In the genomic region with DNA sequence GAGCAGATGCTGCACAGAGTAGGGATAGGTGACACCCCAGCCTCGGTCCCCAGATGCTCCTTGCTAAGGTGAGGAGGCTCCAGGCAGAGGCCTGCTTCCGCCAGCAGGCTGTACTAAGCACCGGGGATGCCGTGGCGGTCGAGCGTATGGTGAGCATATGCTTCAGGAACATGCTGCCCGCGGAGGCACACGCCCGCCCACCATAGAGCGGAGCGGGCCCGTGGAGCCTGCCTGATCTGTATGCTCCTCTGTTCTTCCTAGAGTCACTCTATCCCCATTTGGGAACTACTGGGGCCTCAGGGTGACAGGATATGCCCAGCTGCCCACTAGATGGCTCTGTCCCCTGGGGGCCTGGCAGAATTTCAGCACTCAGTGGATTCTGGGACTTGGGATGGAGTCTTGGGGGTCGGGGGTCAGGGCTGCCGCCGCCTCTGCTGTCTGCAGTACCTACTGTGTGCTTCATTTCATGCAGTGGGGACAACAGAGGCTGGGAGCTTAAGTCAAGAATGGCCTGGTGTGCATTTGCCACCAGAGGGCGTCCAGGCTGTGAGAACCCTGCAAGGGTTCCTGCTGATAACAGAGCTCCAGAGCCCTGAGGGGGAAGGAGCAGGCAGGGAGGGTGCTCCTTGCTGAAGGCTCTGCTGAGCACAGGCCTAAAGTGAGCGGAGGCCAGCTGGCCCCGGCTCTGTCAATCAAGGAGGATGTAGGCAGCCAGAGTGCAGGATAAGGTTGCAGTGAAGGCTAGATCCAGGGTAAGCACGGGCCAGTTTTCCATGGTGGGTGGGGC, we compare ENCODE assay signal across 8 mouse cellular contexts.
A peak's percentile ranks its signal among the peaks of the same experiment; 100 is the strongest.
DNase-seq lines count a peak whose midpoint lies in the region; ATAC-seq and TF ChIP-seq lines count a peak whose summit lies in the region.

No protein-coding gene starts in this region.

- TF ChIP-seq CTCF in kidney, adult 2 months (conservative IDR thresholded peaks at IDR 0.05; ENCODE audit: insufficient read depth, insufficient read length, low read depth, low read length) = peak; percentile 69

- H3K4me3 ChIP-seq in kidney, adult 2 months (ENCODE audit: insufficient read depth, low read depth, low read length) = no peak overlapping the region
- H3K4me3 ChIP-seq in liver, embryonic 12.5 days = no peak overlapping the region
- H3K4me3 ChIP-seq in neural tube, embryonic 14.5 days (ENCODE audit: low read depth, low read length) = no peak overlapping the region

- TF ChIP-seq POLR2A in kidney, adult 2 months (IDR thresholded peaks at IDR 0.05; ENCODE audit: low read depth, low read length) = no peak

- 54% methylated on average over 21 of the region's 21 CpGs for WGBS in kidney, adult 2 months
- 41% methylated on average over 21 of the region's 21 CpGs for WGBS in liver, embryonic 12.5 days (ENCODE audit: insufficient replicate concordance)
- WGBS in neural tube, embryonic 14.5 days = 30% methylated on average over 21 of the region's 21 CpGs

- H3K27ac ChIP-seq in kidney, adult 2 months (ENCODE audit: insufficient read depth, low read depth, low read length) = no peak overlapping the region
- peak overlapping the region; percentile 100 for H3K27ac ChIP-seq in liver, embryonic 12.5 days
- H3K27ac ChIP-seq in neural tube, embryonic 14.5 days (ENCODE audit: low read depth, low read length) = no peak overlapping the region

- no peaks in the 10 kb centered on the region for H3K9me3 ChIP-seq in liver, embryonic 12.5 days (replicated peaks)
- H3K9me3 ChIP-seq in neural tube, embryonic 14.5 days (ENCODE audit: control insufficient read depth, low read length) = no peaks in the 10 kb centered on the region

- DNase-seq in urinary bladder, postnatal 25 days (ENCODE audit: low spot score) = peak; percentile 49
- DNase-seq in urinary bladder, adult 2 months (ENCODE audit: low spot score) = no peak
- DNase-seq in cerebellum, postnatal 14 days = peak; percentile 78 to 81
- peak; percentile 78 for DNase-seq in gastrocnemius, postnatal 14 days
- peak; percentile 54 for DNase-seq in kidney, adult 2 months
- DNase-seq in T-cell, adult 2 months (ENCODE audit: low spot score) = no peak

- H3K27me3 ChIP-seq in kidney, adult 2 months (replicated peaks; ENCODE audit: control insufficient read depth, insufficient read depth, low read length) = no peaks in the 10 kb centered on the region
- H3K27me3 ChIP-seq in liver, embryonic 12.5 days (replicated peaks) = no peaks in the 10 kb centered on the region
- no peaks in the 10 kb centered on the region for H3K27me3 ChIP-seq in neural tube, embryonic 14.5 days (ENCODE audit: control insufficient read depth, insufficient read depth, low read length)

- peak overlapping the region; percentile 86 for H3K4me2 ChIP-seq in liver, embryonic 12.5 days
- no peak overlapping the region for H3K4me2 ChIP-seq in neural tube, embryonic 14.5 days (ENCODE audit: low read depth, low read length)

- no peaks in the 10 kb centered on the region for H3K36me3 ChIP-seq in kidney, adult 2 months (ENCODE audit: control insufficient read depth, insufficient read depth, low read length)
- H3K36me3 ChIP-seq in liver, embryonic 12.5 days = peaks cover 7% of the 10 kb centered on the region; the same call in 1 of the 2 replicates
- H3K36me3 ChIP-seq in neural tube, embryonic 14.5 days (ENCODE audit: control insufficient read depth, insufficient read depth, low read length) = no peaks in the 10 kb centered on the region

- ATAC-seq in liver, embryonic 12.5 days = peak; percentile 70
- 0 out of 2 replicates have a peak, but pooled peaks have one; percentile 15 for ATAC-seq in neural tube, embryonic 14.5 days (ENCODE audit: low read depth)

- peak overlapping the region; percentile 55 for H3K9ac ChIP-seq in liver, embryonic 12.5 days
- no peak overlapping the region for H3K9ac ChIP-seq in neural tube, embryonic 14.5 days (replicated peaks; ENCODE audit: low read depth, low read length)

- peaks cover 4% of the 10 kb centered on the region; the same call in 1 of the 2 replicates for H3K4me1 ChIP-seq in kidney, adult 2 months (ENCODE audit: control insufficient read depth, insufficient read depth, low read length)
- H3K4me1 ChIP-seq in liver, embryonic 12.5 days = peaks cover 84% of the 10 kb centered on the region
- peaks cover 71% of the 10 kb centered on the region for H3K4me1 ChIP-seq in neural tube, embryonic 14.5 days (ENCODE audit: control insufficient read depth, insufficient read depth, low read length)

- intact Hi-C loops in gastrocnemius, postnatal 14 days (cut with DNase I; ENCODE audit: low total_unique reads) = no loop called here

Comparison
In these comparisons a context has a peak if more than half of its experiments do, and no peak if none do; other contexts are left out.
1. DNase-seq: peak in urinary bladder, postnatal 25 days (single experiment), cerebellum, postnatal 14 days (2 of 2), gastrocnemius, postnatal 14 days (single experiment) and kidney, adult 2 months (single experiment); none in urinary bladder, adult 2 months (single experiment) and T-cell, adult 2 months (single experiment).